Comparison of ENCODE assay signal across 21 mouse cellular contexts in the genomic region with DNA sequence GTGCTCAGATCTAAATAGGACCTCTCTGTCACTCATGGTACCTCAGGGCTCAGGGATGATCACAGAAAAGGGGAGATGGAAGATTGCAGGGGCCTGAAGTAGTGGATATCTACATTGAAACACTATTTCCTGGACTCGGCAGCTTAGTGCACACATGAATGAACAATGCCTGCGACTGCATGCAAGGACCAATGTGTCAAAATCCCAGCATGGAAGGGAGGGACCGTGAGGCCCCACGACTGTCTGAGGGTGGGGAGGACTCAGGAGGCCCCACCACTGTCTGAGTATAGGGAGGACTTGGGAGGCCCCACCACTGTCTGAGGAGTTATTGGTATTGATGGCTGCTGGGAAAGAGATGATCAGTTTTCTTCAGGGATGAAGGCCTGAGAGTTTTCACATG. TPM values are rescaled to one million over a fixed set of nuclear protein-coding genes. Genes with fewer than 3 reads are reported as not detected.
"Had no signal": no experiment of that assay in that cellular context is flagged by ENCODE, and none has a peak within 500 bp of the region (broad histone marks: within the 10 kb centered on the region; RNA-seq: fewer than 3 reads in every experiment).

No protein-coding gene starts in this region.

- H3K9me3 ChIP-seq: limb, embryonic 10.5 days; limb, embryonic 13.5 days had no signal

- H3K4me2 ChIP-seq: limb, embryonic 13.5 days; midbrain, embryonic 11.5 days had no signal

- ATAC-seq: inflammation-experienced regulatory T-cells, adult 6 months; intestine, embryonic 16.5 days had no signal

- H3K36me3 ChIP-seq: limb, embryonic 10.5 days; limb, embryonic 13.5 days had no signal

- DNase-seq: kidney, adult 18-20 months; kidney, postnatal 25 days; layer of hippocampus, adult 9-11 months; lung, adult 2 months; lung, postnatal 14 days; lung, postnatal 4 days; midbrain, embryonic 14.5 days; right cerebral cortex, adult 18-20 months; right cerebral cortex, postnatal 14 days; right cerebral cortex, postnatal 4 days; thymus, adult 2 months; thymus, postnatal 14 days; thymus, postnatal 4 days had no signal

- H3K27me3 ChIP-seq: limb, embryonic 13.5 days had no signal

- H3K27ac ChIP-seq: layer of hippocampus, adult 2 months; limb, embryonic 10.5 days; limb, embryonic 13.5 days; stomach, postnatal 0 days had no signal

- H3K4me3 ChIP-seq: layer of hippocampus, adult 2 months; limb, embryonic 10.5 days; limb, embryonic 13.5 days had no signal

- H3K9ac ChIP-seq: limb, embryonic 13.5 days had no signal

- H3K4me1 ChIP-seq: limb, embryonic 10.5 days; limb, embryonic 13.5 days had no signal

RNA-seq across cellular contexts. Expression of a gene that starts 2.5 kb away (rescaled TPM):
- polyA plus RNA-seq: liver, adult 2 months had no signal
